Mouse (Mus musculus) stomach, postnatal 0 days (tissue): ENCODE measurements at regions not wholly inside any gene's neighbourhood (a gene's known extent, or its start where the extent isn't known, plus 50 kb on each side); places are given as distances from the start of the nearest gene placed in this dataset.

Source experiments
- ATAC-seq: fragments of 200-750 bp; cut with Nextera tagmentation; 2 replicates; pipeline ENCODE4 v1.8.0; 2017; ENCODE audit not compliant: low FRiP score, low TSS enrichment
- DNase-seq: peaks from one replicate; pipeline ENCODE4 v3.0.0-alpha.2; 2016; ENCODE audit warnings: low spot score
- H3K27ac ChIP-seq: fragments of 300-500 bp; sonication (generic); replicated peaks from 2 replicates; pipeline ENCODE4 v1.5.1; 2014; ENCODE audit warnings: mild to moderate bottlenecking, control low read depth
- H3K27me3 ChIP-seq: fragments of 300-500 bp; sonication (generic); 2 replicates; pipeline ENCODE4 v1.6.1; 2014; ENCODE audit warnings: low read length; ENCODE audit not compliant: control insufficient read depth, insufficient read depth
- H3K36me3 ChIP-seq: fragments of 300-500 bp; sonication (generic); 2 replicates; pipeline ENCODE4 v1.6.1; 2014; ENCODE audit warnings: low read length, mixed read lengths; ENCODE audit not compliant: control insufficient read depth, insufficient read depth
- H3K4me1 ChIP-seq: fragments of 300-500 bp; sonication (generic); replicated peaks from 2 replicates; pipeline ENCODE4 v1.6.1; 2014; ENCODE audit warnings: antibody characterized with exemption; ENCODE audit not compliant: control insufficient read depth, insufficient read depth
- H3K4me2 ChIP-seq: fragments of 300-500 bp; sonication (generic); replicated peaks from 2 replicates; pipeline ENCODE4 v1.6.1; 2014; ENCODE audit warnings: low read depth, mild to moderate bottlenecking, control low read depth, moderate library complexity
- H3K4me3 ChIP-seq: fragments of 300-500 bp; sonication (generic); 2 replicates; pipeline ENCODE4 v1.5.1; 2014; ENCODE audit warnings: low read depth, low read length, control low read depth
- H3K9ac ChIP-seq: fragments of 300-500 bp; sonication (generic); 2 replicates; pipeline ENCODE4 v1.6.1; 2014; ENCODE audit warnings: mild to moderate bottlenecking, low read length, control low read depth, mixed read lengths
- H3K9me3 ChIP-seq: fragments of 300-500 bp; sonication (generic); 2 replicates; pipeline ENCODE4 v1.6.1; 2016; ENCODE audit warnings: low read length; ENCODE audit not compliant: control insufficient read depth
- CTCF ChIP-seq: IDR thresholded peaks from 2 replicates; pipeline ENCODE4 v1.5.1; 2016; ENCODE audit warnings: antibody characterized with exemption, low read depth, mild to moderate bottlenecking, moderate library complexity
- EP300 ChIP-seq: optimal IDR thresholded peaks from 2 replicates; pipeline ENCODE3; 2016; ENCODE audit warnings: antibody characterized with exemption
- WGBS: fragments of 180-500 bp; shearing (Covaris S2); extraction: QIAGEN DNeasy Blood & Tissue Kit; methylation state at CpG from one replicate; pipeline ENCODE4 v1.1.7; 2014; 5-methylcytosine and 5-hydroxymethylcytosine counted together

GRCm38 (mm10) chr10:67777721-67778120 is 134.7 kb downstream of the Zfp365 start:
- DNase-seq = no peak
- no peak for ATAC-seq
- no peaks in the 10 kb centered on the region for H3K4me1 ChIP-seq
- no peaks in the 10 kb centered on the region for H3K27me3 ChIP-seq
- H3K4me3 ChIP-seq = no peak overlapping the region
- H3K4me2 ChIP-seq = no peak overlapping the region
- H3K9me3 ChIP-seq = no peaks in the 10 kb centered on the region
- no peaks in the 10 kb centered on the region for H3K36me3 ChIP-seq
- 87% methylated on average over 7 of the region's 7 CpGs for WGBS
- no peak overlapping the region for H3K27ac ChIP-seq
- no peak overlapping the region for H3K9ac ChIP-seq
- no peak for TF ChIP-seq EP300
- no peak for TF ChIP-seq CTCF

DNA sequence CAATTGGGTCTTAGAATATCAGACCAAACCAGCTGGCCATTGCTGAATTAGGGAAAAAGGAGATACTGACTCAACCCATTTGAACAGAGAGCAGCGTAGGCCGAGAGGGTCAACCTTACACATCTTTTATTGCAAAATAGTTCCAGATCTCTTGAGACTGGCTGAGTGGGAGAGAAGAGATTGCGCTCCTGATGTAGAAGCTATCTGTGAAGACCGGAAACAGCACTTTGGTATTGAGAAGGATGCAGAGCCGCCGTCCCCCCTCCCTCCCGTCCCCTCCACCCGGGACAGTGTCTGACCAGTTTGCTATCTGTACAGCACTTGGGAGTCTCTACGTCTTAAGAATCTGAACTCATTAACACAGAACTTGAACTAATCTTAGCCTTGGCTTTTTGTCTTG is 135.6 kb downstream of the Zfp365 start:
- Histone ChIP-seq H3K27me3 (no peaks in the 10 kb centered on the region), H3K4me2 (no peak overlapping the region), H3K4me3 (no peak overlapping the region), H3K36me3 (no peaks in the 10 kb centered on the region), H3K27ac (no peak overlapping the region), H3K4me1 (no peaks in the 10 kb centered on the region), H3K9me3 (no peaks in the 10 kb centered on the region), H3K9ac (no peak overlapping the region)
- 91% methylated on average over 9 of the region's 9 CpGs for WGBS
- DNase-seq (no peak), ATAC-seq (no peak)
- TF ChIP-seq CTCF = no peak
- TF ChIP-seq EP300 = no peak

GRCm38 (mm10) chr10:67771796-67772195 is 140.7 kb downstream of the Zfp365 start:
- DNase-seq (no peak), ATAC-seq (no peak)
- no peaks in the 10 kb centered on the region for H3K9me3 ChIP-seq

GRCm38 (mm10) chr10:67766099-67766498 is 146.4 kb downstream of the Zfp365 start:
- WGBS = 39% methylated on average over 13 of the region's 13 CpGs
- H3K9ac ChIP-seq = no peak overlapping the region
- H3K4me3 ChIP-seq = no peak overlapping the region
- no peaks in the 10 kb centered on the region for H3K36me3 ChIP-seq
- TF ChIP-seq CTCF (peak; percentile 90), EP300 (no peak)
- H3K27ac ChIP-seq = no peak overlapping the region
- no peaks in the 10 kb centered on the region for H3K4me1 ChIP-seq
- ATAC-seq (no peak), DNase-seq (peak; percentile 43)
- no peaks in the 10 kb centered on the region for H3K9me3 ChIP-seq
- no peak overlapping the region for H3K4me2 ChIP-seq
- no peaks in the 10 kb centered on the region for H3K27me3 ChIP-seq

More at GRCm38 (mm10) chr10:67771796-67772195, 140.7 kb downstream of the Zfp365 start:
- Histone ChIP-seq H3K4me3 (no peak overlapping the region), H3K9ac (no peak overlapping the region), H3K4me1 (no peaks in the 10 kb centered on the region), H3K4me2 (no peak overlapping the region), H3K36me3 (no peaks in the 10 kb centered on the region), H3K27me3 (no peaks in the 10 kb centered on the region), H3K27ac (no peak overlapping the region)
- TF ChIP-seq CTCF (no peak), EP300 (no peak)
- 61% methylated on average over 8 of the region's 8 CpGs for WGBS

DNA sequence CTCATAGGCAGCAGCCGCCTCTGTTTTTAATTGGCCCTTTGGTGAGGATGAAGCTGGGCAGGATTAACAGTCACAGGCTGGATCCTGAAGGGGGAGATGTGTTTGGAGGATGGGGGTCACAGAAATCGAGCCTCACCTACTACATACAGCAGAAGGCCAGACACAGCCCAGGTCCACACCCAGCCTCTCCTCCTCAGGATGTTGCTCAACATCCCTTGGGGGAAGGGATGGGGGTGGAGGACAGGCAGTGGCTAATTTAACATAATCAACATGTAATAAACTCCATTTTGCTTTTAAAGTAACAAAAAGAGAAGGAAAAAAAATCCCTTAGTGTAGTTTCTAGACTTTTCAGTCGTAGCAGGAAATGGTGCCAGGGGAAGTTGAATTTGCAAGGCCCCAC is 152.0 kb downstream of the Zfp365 start:
- Histone ChIP-seq H3K27me3 (no peaks in the 10 kb centered on the region), H3K9ac (no peak overlapping the region), H3K9me3 (no peaks in the 10 kb centered on the region), H3K27ac (no peak overlapping the region), H3K36me3 (no peaks in the 10 kb centered on the region), H3K4me1 (no peaks in the 10 kb centered on the region), H3K4me3 (no peak overlapping the region), H3K4me2 (no peak overlapping the region)
- TF ChIP-seq CTCF (no peak), EP300 (no peak)
- ATAC-seq = no peak
- DNase-seq = no peak
- WGBS = 63% methylated on average over 3 of the region's 3 CpGs

DNA sequence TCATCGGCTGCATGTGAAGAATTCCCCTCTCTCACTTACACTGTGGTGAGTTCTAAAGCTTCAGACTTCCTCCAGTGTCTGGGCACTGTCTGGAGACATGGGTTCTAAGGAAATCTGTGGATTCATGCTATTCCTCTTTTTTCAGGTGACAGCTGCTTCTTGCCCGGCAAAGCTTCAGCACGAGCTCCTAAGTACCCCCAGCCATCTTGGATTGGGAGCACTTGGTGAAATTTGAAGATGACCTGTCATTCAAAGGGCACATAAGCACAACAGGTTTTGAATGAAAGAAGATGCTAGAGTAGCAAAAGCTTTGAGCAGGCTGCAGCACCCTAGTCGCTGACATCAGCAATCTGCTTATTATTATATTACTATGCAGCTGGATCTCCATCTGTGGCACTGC is 164.3 kb downstream of the Zfp365 start:
- DNase-seq = no peak
- TF ChIP-seq EP300 (no peak), CTCF (no peak)

More for the DNA sequence above, 164.3 kb downstream of the Zfp365 start:
- H3K27me3 ChIP-seq = no peaks in the 10 kb centered on the region
- no peak overlapping the region for H3K4me3 ChIP-seq
- 85% methylated on average over 4 of the region's 4 CpGs for WGBS
- no peaks in the 10 kb centered on the region for H3K4me1 ChIP-seq
- H3K36me3 ChIP-seq = no peaks in the 10 kb centered on the region
- H3K4me2 ChIP-seq = no peak overlapping the region
- H3K9ac ChIP-seq = no peak overlapping the region
- H3K9me3 ChIP-seq = no peaks in the 10 kb centered on the region
- H3K27ac ChIP-seq = no peak overlapping the region
- ATAC-seq = no peak
